In the genomic region with DNA sequence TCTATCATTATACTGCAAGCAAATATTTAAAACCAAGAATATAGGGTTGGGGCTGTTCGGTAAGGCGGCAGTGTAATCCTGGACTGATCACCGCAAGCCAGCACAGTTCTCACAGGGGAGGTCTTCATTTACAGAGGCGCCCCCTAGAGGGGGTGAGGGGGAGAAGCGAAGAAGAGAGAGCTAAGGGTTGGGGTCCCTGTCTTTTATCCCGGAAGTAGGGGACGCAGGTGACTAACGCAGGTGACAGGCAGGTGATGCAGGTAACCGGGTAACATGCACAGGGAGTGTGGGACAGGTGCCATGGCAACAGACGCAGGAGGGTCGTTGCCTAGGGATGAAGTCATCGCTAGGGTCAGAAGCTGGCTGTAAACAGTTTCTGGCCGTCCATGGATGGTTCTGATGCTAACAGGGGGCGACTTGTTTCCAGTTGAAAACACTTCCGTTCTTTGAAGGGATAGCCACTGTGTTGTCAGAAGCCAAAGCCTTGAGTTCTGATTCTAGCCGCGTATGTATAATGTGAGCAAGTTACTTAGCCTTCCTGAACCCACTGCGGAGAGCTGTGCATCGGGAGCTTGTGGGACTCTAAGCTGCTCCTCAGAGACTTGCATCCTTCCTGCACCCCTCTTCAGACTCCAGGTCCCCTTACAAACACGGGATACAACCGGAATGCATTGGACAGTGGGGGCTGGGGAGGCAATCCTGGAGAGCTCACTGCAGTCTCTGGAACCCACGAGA, we compare ENCODE assay signal across 16 mouse cellular contexts. TPM values are rescaled to one million over a fixed set of nuclear protein-coding genes. Genes with fewer than 3 reads are reported as not detected.
DNase-seq lines count a peak whose midpoint lies in the region; ATAC-seq and TF ChIP-seq lines count a peak whose summit lies in the region.
"Had no signal": no experiment of that assay in that cellular context is flagged by ENCODE, and none has a peak within 500 bp of the region (broad histone marks: within the 10 kb centered on the region; RNA-seq: fewer than 3 reads in every experiment).

No protein-coding gene starts in this region.

- H3K27me3 ChIP-seq in hindbrain, postnatal 0 days (ENCODE audit: insufficient read depth, low read length) = no peaks in the 10 kb centered on the region
- no peaks in the 10 kb centered on the region for H3K27me3 ChIP-seq in hindbrain, embryonic 14.5 days (ENCODE audit: control insufficient read depth, insufficient read depth, low read length)
- no peaks in the 10 kb centered on the region for H3K27me3 ChIP-seq in midbrain, embryonic 11.5 days (ENCODE audit: control insufficient read depth, insufficient read depth, low read length)
- H3K27me3 ChIP-seq in midbrain, embryonic 10.5 days (ENCODE audit: low read depth, poor library complexity, severe bottlenecking) = no peaks in the 10 kb centered on the region
- H3K27me3 ChIP-seq in MEL (ENCODE audit: control insufficient read depth in 1 of 2, insufficient read depth in 2 of 2, low read length in 2 of 2) = no peaks in the 10 kb centered on the region
- H3K27me3 ChIP-seq: hindbrain, embryonic 13.5 days had no signal

- no peaks in the 10 kb centered on the region for H3K79me2 ChIP-seq in MEL (ENCODE audit: control insufficient read depth, insufficient read depth, low read length, poor library complexity)

- TF ChIP-seq RAD21 in MEL (IDR thresholded peaks at IDR 0.05; ENCODE audit: low read depth, low read length) = no peak

- no peaks in the 10 kb centered on the region for H3K4me1 ChIP-seq in hindbrain, postnatal 0 days (ENCODE audit: insufficient read depth, low read length)
- no peaks in the 10 kb centered on the region for H3K4me1 ChIP-seq in hindbrain, embryonic 14.5 days (replicated peaks; ENCODE audit: control insufficient read depth, insufficient read depth, low read length)
- no peaks in the 10 kb centered on the region for H3K4me1 ChIP-seq in midbrain, embryonic 11.5 days (ENCODE audit: control insufficient read depth, insufficient read depth, low read length)
- peaks cover 4% of the 10 kb centered on the region; the same call in 1 of the 2 replicates for H3K4me1 ChIP-seq in midbrain, embryonic 10.5 days
- H3K4me1 ChIP-seq in MEL (ENCODE audit: control insufficient read depth in 1 of 2, insufficient read depth in 2 of 2, low read length in 2 of 2) = no peaks in the 10 kb centered on the region
- H3K4me1 ChIP-seq: heart, embryonic 12.5 days; hindbrain, embryonic 13.5 days; midbrain, embryonic 12.5 days; neural tube, embryonic 13.5 days had no signal

- no peaks in the 10 kb centered on the region for H3K9me3 ChIP-seq in hindbrain, postnatal 0 days (ENCODE audit: low read length)
- no peaks in the 10 kb centered on the region for H3K9me3 ChIP-seq in hindbrain, embryonic 14.5 days (ENCODE audit: control insufficient read depth, low read length)
- no peaks in the 10 kb centered on the region for H3K9me3 ChIP-seq in midbrain, embryonic 11.5 days (ENCODE audit: control insufficient read depth, low read length)
- no peaks in the 10 kb centered on the region for H3K9me3 ChIP-seq in midbrain, embryonic 10.5 days (replicated peaks)
- no peaks in the 10 kb centered on the region for H3K9me3 ChIP-seq in MEL (replicated peaks; ENCODE audit: insufficient read depth, low read length)
- H3K9me3 ChIP-seq: heart, embryonic 12.5 days; hindbrain, embryonic 13.5 days; midbrain, embryonic 12.5 days; neural tube, embryonic 13.5 days had no signal

- TF ChIP-seq CTCF in hindbrain, postnatal 0 days (IDR thresholded peaks at IDR 0.05; ENCODE audit: low read depth) = peak; percentile 36
- TF ChIP-seq CTCF in MEL (IDR thresholded peaks at IDR 0.05 in 2 of 3, conservative IDR thresholded peaks at IDR 0.05 in 1 of 3; ENCODE audit: control insufficient read depth in 1 of 3, insufficient read depth in 1 of 3, low read depth in 2 of 3, low read length in 3 of 3, poor library complexity in 1 of 3, severe bottlenecking in 1 of 3) = peak in 2 of 3 experiments; percentile 1 to 19; a peak in 1 of 6 replicates

- H3K4me3 ChIP-seq in hindbrain, postnatal 0 days (ENCODE audit: low read length) = no peak overlapping the region
- H3K4me3 ChIP-seq in hindbrain, embryonic 14.5 days (replicated peaks; ENCODE audit: low read length) = no peak overlapping the region
- no peak overlapping the region for H3K4me3 ChIP-seq in midbrain, embryonic 11.5 days (ENCODE audit: low read depth, low read length)
- H3K4me3 ChIP-seq in midbrain, embryonic 10.5 days = no peak overlapping the region
- H3K4me3 ChIP-seq in MEL (ENCODE audit: control insufficient read depth in 1 of 2, insufficient read depth in 1 of 2, low read depth in 2 of 2, low read length in 2 of 2) = no peak overlapping the region
- H3K4me3 ChIP-seq: heart, embryonic 12.5 days; hindbrain, embryonic 13.5 days; midbrain, embryonic 12.5 days; neural tube, embryonic 13.5 days had no signal

- 0 out of 2 replicates have a peak overlapping the region, but pooled peaks have one; percentile 13 for H3K4me2 ChIP-seq in hindbrain, postnatal 0 days (ENCODE audit: low read depth, low read length)
- no peak overlapping the region for H3K4me2 ChIP-seq in hindbrain, embryonic 14.5 days (replicated peaks)
- H3K4me2 ChIP-seq in midbrain, embryonic 11.5 days = no peak overlapping the region
- H3K4me2 ChIP-seq: heart, embryonic 12.5 days; hindbrain, embryonic 13.5 days; midbrain, embryonic 12.5 days; neural tube, embryonic 13.5 days had no signal

- ATAC-seq in hindbrain, postnatal 0 days = no peak
- ATAC-seq in hindbrain, embryonic 14.5 days (ENCODE audit: low FRiP score) = no peak
- no peak for ATAC-seq in midbrain, embryonic 11.5 days (ENCODE audit: low FRiP score)
- 0 out of 2 replicates have a peak, but pooled peaks have one; percentile 16 for ATAC-seq in erythroid progenitor cell, adult 5-6 weeks (replicated peaks; ENCODE audit: low FRiP score, poor library complexity, severe bottlenecking)
- no peak for ATAC-seq in inflammation-experienced regulatory T-cells, adult 6 months
- ATAC-seq: CD4-positive, CD25-positive, alpha-beta regulatory T cell, adult 4 months had no signal

- no peaks in the 10 kb centered on the region for H3K36me3 ChIP-seq in hindbrain, postnatal 0 days (ENCODE audit: insufficient read depth, low read length)
- no peaks in the 10 kb centered on the region for H3K36me3 ChIP-seq in hindbrain, embryonic 14.5 days (replicated peaks; ENCODE audit: control insufficient read depth, insufficient read depth)
- H3K36me3 ChIP-seq in midbrain, embryonic 11.5 days (ENCODE audit: control insufficient read depth, insufficient read depth, low read length) = no peaks in the 10 kb centered on the region
- no peaks in the 10 kb centered on the region for H3K36me3 ChIP-seq in midbrain, embryonic 10.5 days
- H3K36me3 ChIP-seq in MEL (ENCODE audit: control insufficient read depth in 1 of 2, insufficient read depth in 2 of 2, low read length in 2 of 2) = no peaks in the 10 kb centered on the region
- H3K36me3 ChIP-seq: heart, embryonic 12.5 days; hindbrain, embryonic 13.5 days; midbrain, embryonic 12.5 days; neural tube, embryonic 13.5 days had no signal

- no peak overlapping the region for H3K27ac ChIP-seq in hindbrain, postnatal 0 days
- H3K27ac ChIP-seq in hindbrain, embryonic 14.5 days = no peak overlapping the region
- no peak overlapping the region for H3K27ac ChIP-seq in midbrain, embryonic 11.5 days (ENCODE audit: low read depth, low read length)
- H3K27ac ChIP-seq in midbrain, embryonic 10.5 days (replicated peaks) = no peak overlapping the region
- H3K27ac ChIP-seq in MEL (ENCODE audit: control insufficient read depth, low read depth, low read length) = no peak overlapping the region
- H3K27ac ChIP-seq: hindbrain, embryonic 13.5 days; midbrain, embryonic 12.5 days; neural tube, embryonic 13.5 days had no signal

- peak; percentile 12 for DNase-seq in hindbrain, postnatal 0 days (ENCODE audit: low spot score)
- no peak for DNase-seq in hindbrain, embryonic 14.5 days (ENCODE audit: low spot score)
- peak; percentile 86 for DNase-seq in midbrain, embryonic 11.5 days (ENCODE audit: low spot score, missing footprints)
- no peak for DNase-seq in midbrain, embryonic 10.5 days (ENCODE audit: low spot score)
- DNase-seq in MEL (ENCODE audit: low read depth, low spot score) = no peak
- no peak for DNase-seq in ovary, postnatal 10 days (ENCODE audit: low spot score)
- DNase-seq: adrenal gland, postnatal 36 days; lung, postnatal 10 days had no signal

- no peak for TF ChIP-seq POLR2A in MEL (IDR thresholded peaks at IDR 0.05; ENCODE audit: control insufficient read depth in 1 of 2, insufficient read depth in 1 of 2, low read depth in 1 of 2, low read length in 2 of 2, poor library complexity in 1 of 2)

- TF ChIP-seq EP300 in MEL (IDR thresholded peaks at IDR 0.05; ENCODE audit: low read depth in 1 of 2, low read length in 2 of 2) = no peak

- 29% methylated on average over 22 of the region's 22 CpGs for WGBS in hindbrain, postnatal 0 days
- WGBS in hindbrain, embryonic 14.5 days = 32% methylated on average over 22 of the region's 22 CpGs
- WGBS in midbrain, embryonic 11.5 days = 33% methylated on average over 22 of the region's 22 CpGs
- WGBS in midbrain, embryonic 10.5 days = 35% methylated on average over 22 of the region's 22 CpGs

- H3K9ac ChIP-seq in hindbrain, postnatal 0 days (replicated peaks; ENCODE audit: low read length) = no peak overlapping the region
- H3K9ac ChIP-seq in hindbrain, embryonic 14.5 days = no peak overlapping the region
- no peak overlapping the region for H3K9ac ChIP-seq in midbrain, embryonic 11.5 days (ENCODE audit: low read length)
- no peak overlapping the region for H3K9ac ChIP-seq in MEL (ENCODE audit: control insufficient read depth, low read depth, low read length, poor library complexity, severe bottlenecking)
- H3K9ac ChIP-seq: heart, embryonic 12.5 days; hindbrain, embryonic 13.5 days; midbrain, embryonic 12.5 days; neural tube, embryonic 13.5 days had no signal

RNA-seq across cellular contexts. Expression of a gene that starts 33.9 kb away (rescaled TPM):
- total RNA-seq in hindbrain, postnatal 0 days (2014; rRNA removed) = 0.21 TPM in 1 of 2 replicates, not detected in the other
- 0.25 and 0.33 TPM in 2 replicates for polyA plus RNA-seq in hindbrain, postnatal 0 days (2015; fragmentation: Nextera tagmentation; extraction: Ambion mirVana)
- 0.21 and 0.33 TPM in 2 replicates for polyA plus RNA-seq in hindbrain, embryonic 14.5 days (2014; fragmentation: Nextera tagmentation; extraction: Ambion mirVana)
- not detected in 2 replicates for polyA plus RNA-seq in midbrain, embryonic 11.5 days (2014; fragmentation: Nextera tagmentation; extraction: Ambion mirVana)
- 0.11 TPM in 1 of 2 replicates, not detected in the other for polyA plus RNA-seq in midbrain, embryonic 10.5 days (2016; fragmentation: Nextera tagmentation; extraction: Ambion mirVana)
- 0.08 TPM in 1 of 2 replicates, not detected in the other for total RNA-seq in MEL (2012; rRNA removed)
- under 1 TPM in 1 of 2 experiments, not detected in 1; 0.10 TPM for polyA plus RNA-seq in MEL (2012; ENCODE audit: insufficient read depth in 1 of 2, insufficient read length in 2 of 2, low read depth in 1 of 2, low replicate concordance in 2 of 2, missing spikeins in 1 of 2)
- total RNA-seq in erythroid progenitor cell, adult 5-6 weeks (2015; ENCODE audit: low replicate concordance) = 1.3 TPM in 1 of 2 replicates, not detected in the other
- 0.64 TPM in 1 of 2 replicates, not detected in the other for total RNA-seq in erythroid progenitor cell, adult 5-6 weeks (2017; ENCODE audit: low replicate concordance)
- polyA plus RNA-seq in inflammation-experienced regulatory T-cells, adult 6 months (2017; shearing (Covaris generic)) = not detected
- polyA plus RNA-seq: limb, embryonic 11.5 days; neural tube, embryonic 13.5 days had no signal

RNA-seq across cellular contexts. Expression of a gene that starts 44.8 kb away (rescaled TPM):
- 0.58 and 1.8 TPM in 2 replicates for total RNA-seq in hindbrain, postnatal 0 days (2014; rRNA removed)
- polyA plus RNA-seq in hindbrain, postnatal 0 days (2015; fragmentation: Nextera tagmentation; extraction: Ambion mirVana) = 2.3 and 2.8 TPM in 2 replicates
- 2.0 and 2.8 TPM in 2 replicates for polyA plus RNA-seq in hindbrain, embryonic 14.5 days (2014; fragmentation: Nextera tagmentation; extraction: Ambion mirVana)
- 2.2 and 2.7 TPM in 2 replicates for polyA plus RNA-seq in midbrain, embryonic 11.5 days (2014; fragmentation: Nextera tagmentation; extraction: Ambion mirVana)
- polyA plus RNA-seq in midbrain, embryonic 10.5 days (2016; fragmentation: Nextera tagmentation; extraction: Ambion mirVana) = 2.5 and 4.8 TPM in 2 replicates
- total RNA-seq in MEL (2012; rRNA removed) = 2.4 and 2.7 TPM in 2 replicates
- 1 to 10 TPM in 1 of 2 experiments, not detected in 1; 9.6 TPM for polyA plus RNA-seq in MEL (2012; ENCODE audit: insufficient read depth in 1 of 2, insufficient read length in 2 of 2, low read depth in 1 of 2, low replicate concordance in 2 of 2, missing spikeins in 1 of 2)
- 3.8 and 6.1 TPM in 2 replicates for total RNA-seq in erythroid progenitor cell, adult 5-6 weeks (2015; ENCODE audit: low replicate concordance)
- 1.9 and 7.3 TPM in 2 replicates for total RNA-seq in erythroid progenitor cell, adult 5-6 weeks (2017; ENCODE audit: low replicate concordance)
- polyA plus RNA-seq in inflammation-experienced regulatory T-cells, adult 6 months (2017; shearing (Covaris generic)) = not detected
- polyA plus RNA-seq: CD4-positive, CD25-positive, alpha-beta regulatory T cell, adult 4 months had no signal

Comparison
In these comparisons a context has a peak if more than half of its experiments do, and no peak if none do; other contexts are left out.
1. DNase-seq: peak in hindbrain, postnatal 0 days (single experiment) and midbrain, embryonic 11.5 days (single experiment); none in hindbrain, embryonic 14.5 days (single experiment), midbrain, embryonic 10.5 days (single experiment), MEL (single experiment) and ovary, postnatal 10 days (single experiment).